ENCODE assay signal across 11 mouse cellular contexts in the genomic region with DNA sequence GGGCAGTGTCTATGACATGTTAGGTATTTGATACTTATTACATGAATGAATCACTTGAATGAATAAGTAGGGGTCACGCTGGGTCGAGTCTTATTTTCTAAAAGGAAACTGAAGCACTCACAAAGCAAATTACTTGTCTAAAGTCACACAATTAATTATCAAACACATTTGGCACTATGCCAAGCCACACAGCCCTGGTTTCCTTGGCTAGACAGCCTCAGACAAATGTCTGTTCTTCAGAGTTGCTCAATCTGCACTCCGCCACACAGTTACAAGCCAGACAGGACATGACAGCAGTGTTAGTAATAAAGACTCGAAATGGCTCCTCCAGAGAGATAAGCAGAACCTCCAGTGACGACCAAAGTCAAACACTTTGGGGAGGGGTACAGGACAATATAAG.
DNase-seq lines count a peak whose midpoint lies in the region; ATAC-seq and TF ChIP-seq lines count a peak whose summit lies in the region.
"Had no signal": no experiment of that assay in that cellular context is flagged by ENCODE, and none has a peak within 500 bp of the region (broad histone marks: within the 10 kb centered on the region; RNA-seq: fewer than 3 reads in every experiment).

No protein-coding gene starts in this region.

- 31% methylated on average over 5 of the region's 5 CpGs for WGBS in heart, embryonic 12.5 days
- WGBS in lung, adult 2 months: 12% methylated on average over 5 of the region's 5 CpGs

- DNase-seq in heart, postnatal 10 days: peak; percentile 3 to 10
- DNase-seq in Muller cell, postnatal 12 days (ENCODE audit: inconsistent ontology term): peak; percentile 93
- DNase-seq in fibroblast of lung, adult 2 months (ENCODE audit: low read depth): peak; percentile 39
- peak; percentile 3 for DNase-seq in lung, adult 2 months
- DNase-seq in ovary, postnatal 10 days (ENCODE audit: low spot score): no peak
- no peak for DNase-seq in cerebellum, adult 11 months
- DNase-seq in ovary, adult 18-20 months (ENCODE audit: low spot score): no peak
- DNase-seq: right cerebral cortex, adult 18-20 months; thymus, postnatal 14 days had no signal

- no peaks in the 10 kb centered on the region for H3K9me3 ChIP-seq in heart, embryonic 12.5 days (replicated peaks)
- H3K9me3 ChIP-seq: embryonic facial prominence, embryonic 15.5 days had no signal

- H3K27me3 ChIP-seq in heart, embryonic 12.5 days (replicated peaks): no peaks in the 10 kb centered on the region
- H3K27me3 ChIP-seq: embryonic facial prominence, embryonic 15.5 days had no signal

- no peak for TF ChIP-seq CTCF in lung, adult 2 months (IDR thresholded peaks at IDR 0.05; ENCODE audit: insufficient read depth, low read length)

- no peaks in the 10 kb centered on the region for H3K36me3 ChIP-seq in heart, embryonic 12.5 days
- H3K36me3 ChIP-seq: embryonic facial prominence, embryonic 15.5 days had no signal

- no peak overlapping the region for H3K4me3 ChIP-seq in heart, embryonic 12.5 days
- H3K4me3 ChIP-seq in lung, adult 2 months (replicated peaks; ENCODE audit: extremely low read depth, low read depth, low read length): no peak overlapping the region
- H3K4me3 ChIP-seq: embryonic facial prominence, embryonic 15.5 days had no signal

- H3K4me1 ChIP-seq in heart, embryonic 12.5 days (replicated peaks): 0 out of 2 replicates have a peak, but pooled peaks cover 6% of the 10 kb centered on the region
- no peaks in the 10 kb centered on the region for H3K4me1 ChIP-seq in lung, adult 2 months (ENCODE audit: control insufficient read depth, insufficient read depth, low read length)
- H3K4me1 ChIP-seq: embryonic facial prominence, embryonic 15.5 days had no signal

- no peak overlapping the region for H3K27ac ChIP-seq in heart, embryonic 12.5 days (ENCODE audit: poor library complexity, severe bottlenecking)
- H3K27ac ChIP-seq: embryonic facial prominence, embryonic 15.5 days had no signal

- no peak for TF ChIP-seq POLR2A in lung, adult 2 months (IDR thresholded peaks at IDR 0.05; ENCODE audit: borderline replicate concordance, extremely low read depth, low read depth, low read length)

- no peak overlapping the region for H3K9ac ChIP-seq in heart, embryonic 12.5 days
- H3K9ac ChIP-seq: embryonic facial prominence, embryonic 15.5 days had no signal

- intact Hi-C loops in heart, postnatal 10 days (cut with DNase I): no loop called here

- no peak for ATAC-seq in heart, embryonic 12.5 days (ENCODE audit: insufficient number of reproducible peaks, low FRiP score)

- H3K4me2 ChIP-seq in heart, embryonic 12.5 days: no peak overlapping the region
- H3K4me2 ChIP-seq: embryonic facial prominence, embryonic 15.5 days had no signal

Comparison
In these comparisons a context has a peak if more than half of its experiments do, and no peak if none do; other contexts are left out.
1. DNase-seq: peak in heart, postnatal 10 days (2 of 2), Muller cell, postnatal 12 days (single experiment), fibroblast of lung, adult 2 months (single experiment) and lung, adult 2 months (single experiment); none in ovary, postnatal 10 days (single experiment), cerebellum, adult 11 months (single experiment) and ovary, adult 18-20 months (single experiment).